Mouse (Mus musculus): ENCODE results near the gene Rapgef4.

The Rapgef4 gene

GRCm38 (mm10) chr2:72148647-72149046, 167.6 kb downstream of the Rapgef4 start:
- no peak for DNase-seq (ENCODE audit: low read depth, low spot score)

DNA sequence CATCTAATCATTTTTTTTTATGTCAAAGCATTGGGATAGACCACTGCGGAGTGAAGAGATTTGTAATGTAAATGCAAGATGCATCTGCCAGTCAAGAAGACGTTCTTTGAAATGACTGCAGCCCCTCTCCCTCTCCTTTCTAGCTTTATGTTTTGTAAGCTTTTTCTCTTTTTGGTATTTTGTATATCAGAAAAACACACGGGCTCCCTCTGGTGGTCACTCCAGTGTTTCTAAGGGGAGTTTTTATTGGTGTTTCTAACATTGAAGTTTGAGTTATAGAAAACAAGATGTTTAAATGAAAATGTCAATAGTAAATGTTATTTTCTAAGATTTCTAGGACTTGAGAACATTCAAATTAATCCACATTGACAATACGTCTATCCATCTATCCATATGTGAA, 168.0 kb downstream of the Rapgef4 start:
- peak; percentile 67 for DNase-seq (ENCODE audit: low read depth, low spot score)

DNA sequence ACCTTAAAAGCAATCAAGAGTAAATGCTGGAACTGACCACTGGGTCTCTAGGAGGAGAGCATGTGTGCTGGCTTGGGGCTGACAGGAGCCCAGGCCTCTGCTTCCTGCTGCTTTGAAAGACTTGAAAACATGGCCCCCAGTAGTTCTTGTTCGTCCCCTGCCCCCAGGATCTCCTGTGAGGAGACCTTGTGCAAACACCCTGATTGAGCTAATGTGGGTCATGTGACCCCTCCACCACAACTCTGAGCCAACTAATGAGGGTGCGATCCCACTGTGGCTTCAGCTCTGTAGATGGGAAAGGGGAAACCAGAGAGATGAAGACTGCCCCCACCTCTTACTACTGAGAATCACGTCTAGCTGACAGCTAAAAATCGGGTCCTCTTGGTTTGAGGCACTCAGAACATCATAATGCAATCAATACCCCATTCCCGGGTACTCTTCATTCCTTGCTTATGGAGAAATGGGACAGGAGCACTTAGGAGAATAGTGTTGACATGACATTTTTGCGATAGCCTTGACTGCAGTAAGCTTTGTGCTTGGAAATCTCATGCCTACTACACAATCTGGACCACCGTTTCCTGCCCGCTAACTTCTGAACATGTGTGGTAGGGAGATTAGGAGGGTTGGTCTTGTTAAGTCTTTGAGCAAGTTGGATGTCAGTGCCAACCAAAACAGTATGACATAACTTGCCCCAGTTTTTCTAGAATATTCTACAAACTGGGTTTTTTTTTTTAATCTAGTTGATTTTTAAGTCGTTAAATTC, 170.9 kb downstream of the Rapgef4 start:
- no peak for DNase-seq (ENCODE audit: low read depth, low spot score)

DNA sequence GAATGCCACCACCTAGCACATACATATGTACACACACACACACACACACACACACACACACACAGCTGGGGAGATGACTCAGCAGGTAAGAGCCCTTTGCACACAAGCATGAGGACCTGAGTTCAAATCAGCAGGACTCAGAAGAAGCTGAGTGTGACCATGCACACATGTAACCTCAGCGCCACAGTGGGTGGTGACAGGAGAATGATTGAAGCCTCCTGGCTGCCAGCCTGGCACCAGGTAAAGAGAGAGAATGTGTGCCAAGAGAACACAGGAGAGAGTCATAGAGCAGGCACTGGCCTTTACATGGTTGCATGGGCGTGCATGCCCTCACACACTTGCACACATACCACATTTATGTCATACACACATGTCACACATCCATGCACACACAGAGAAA, 171.7 kb downstream of the Rapgef4 start:
- no peak for DNase-seq (ENCODE audit: low read depth, low spot score)

- no peak for DNase-seq (ENCODE audit: low read depth, low spot score)
Observed at GRCm38 (mm10) chr2:72153851-72154250, 172.8 kb downstream of the Rapgef4 start.

- no peak for DNase-seq (ENCODE audit: low read depth, low spot score)
Observed at GRCm38 (mm10) chr2:72155102-72155773, 174.2 kb downstream of the Rapgef4 start.

- DNase-seq (ENCODE audit: low read depth, low spot score), result no peak
Observed at GRCm38 (mm10) chr2:72156484-72156883, 175.4 kb downstream of the Rapgef4 start.

- DNase-seq (ENCODE audit: low read depth, low spot score), result peak; percentile 21
Observed at GRCm38 (mm10) chr2:72157561-72157960, 176.5 kb downstream of the Rapgef4 start.

- no peak for DNase-seq (ENCODE audit: low read depth, low spot score)
Observed at GRCm38 (mm10) chr2:72158045-72158444, 177.0 kb downstream of the Rapgef4 start.

DNA sequence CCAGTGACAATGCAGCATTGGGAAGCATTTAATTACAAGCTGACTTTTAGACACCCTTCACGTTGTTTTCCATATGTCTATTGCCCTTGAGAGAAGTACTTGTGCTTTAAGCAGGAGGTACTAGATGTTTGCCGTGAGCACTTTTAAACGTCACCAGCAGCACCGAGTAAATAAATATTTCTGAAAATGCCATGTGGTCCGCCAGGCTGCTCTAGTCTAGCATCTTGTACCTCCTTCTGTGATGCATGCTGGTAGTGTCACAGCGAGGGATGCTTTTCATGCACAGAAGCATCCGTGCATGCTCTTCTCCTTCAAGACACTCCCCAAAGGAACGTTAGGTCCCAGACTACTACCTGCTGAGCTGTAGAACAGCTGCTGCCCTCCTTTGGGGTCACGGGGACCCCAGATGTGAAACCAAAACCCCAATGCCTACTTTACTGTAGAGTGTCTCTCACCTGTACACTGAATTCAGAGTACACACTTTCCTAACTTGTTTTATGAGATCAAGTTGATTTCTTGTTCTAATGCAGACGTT, 177.7 kb downstream of the Rapgef4 start:
- no peak for DNase-seq (ENCODE audit: low read depth, low spot score)

DNA sequence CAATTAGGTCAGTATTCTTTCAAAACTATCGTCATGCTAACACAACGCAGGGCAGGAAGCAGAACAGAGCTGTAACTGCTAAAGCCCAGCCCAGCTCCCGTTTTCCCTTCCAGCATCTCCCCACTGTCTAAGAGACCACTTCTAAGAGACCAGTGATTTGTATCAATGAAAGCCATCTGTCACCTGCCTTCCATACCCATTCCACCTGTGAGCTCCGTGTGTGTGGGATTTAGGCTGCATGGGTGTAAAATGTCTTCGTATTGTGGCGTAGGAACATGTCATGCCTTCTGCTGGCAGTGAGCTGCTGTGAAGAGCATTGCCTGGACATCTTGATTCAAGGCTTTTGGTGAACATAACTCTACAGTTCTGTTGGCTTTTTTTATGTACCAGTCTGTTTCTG, 178.2 kb downstream of the Rapgef4 start:
- DNase-seq (ENCODE audit: low read depth, low spot score), result no peak

DNA sequence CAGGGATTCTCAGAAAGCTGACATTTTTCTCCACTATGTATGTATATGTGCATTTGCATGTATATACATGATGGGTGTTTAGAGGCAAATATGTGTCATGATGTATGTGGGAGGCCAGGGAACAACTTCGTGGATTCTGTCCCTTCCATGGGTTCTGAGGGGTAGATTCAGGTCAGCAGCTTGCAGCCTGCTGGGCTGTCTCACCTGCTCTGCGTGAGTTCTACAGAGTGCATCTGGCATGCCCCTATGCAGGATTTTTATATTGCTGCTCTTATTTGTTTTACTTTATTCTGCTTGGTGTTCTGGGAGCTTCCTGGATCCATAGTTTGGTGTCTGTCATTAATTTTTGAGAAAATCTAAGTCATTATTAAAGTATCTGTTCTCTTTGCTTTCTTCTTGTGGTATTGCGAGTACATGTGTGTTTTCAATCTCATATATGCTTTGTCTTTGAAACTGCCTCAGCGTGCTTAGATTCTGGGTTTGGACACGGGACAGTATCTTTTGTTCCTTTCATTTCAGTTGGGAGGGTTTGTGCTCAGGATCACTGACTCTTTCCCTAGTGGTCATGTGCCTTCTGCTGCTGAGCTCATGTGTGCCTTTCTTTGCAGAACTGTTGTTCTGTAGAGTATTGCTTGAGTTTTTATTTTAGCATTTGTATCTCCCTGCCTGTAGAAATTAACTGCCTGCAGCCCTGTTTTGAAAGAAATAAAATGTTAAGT, 184.3 kb downstream of the Rapgef4 start:
- DNase-seq (ENCODE audit: low read depth, low spot score), result no peak

DNA sequence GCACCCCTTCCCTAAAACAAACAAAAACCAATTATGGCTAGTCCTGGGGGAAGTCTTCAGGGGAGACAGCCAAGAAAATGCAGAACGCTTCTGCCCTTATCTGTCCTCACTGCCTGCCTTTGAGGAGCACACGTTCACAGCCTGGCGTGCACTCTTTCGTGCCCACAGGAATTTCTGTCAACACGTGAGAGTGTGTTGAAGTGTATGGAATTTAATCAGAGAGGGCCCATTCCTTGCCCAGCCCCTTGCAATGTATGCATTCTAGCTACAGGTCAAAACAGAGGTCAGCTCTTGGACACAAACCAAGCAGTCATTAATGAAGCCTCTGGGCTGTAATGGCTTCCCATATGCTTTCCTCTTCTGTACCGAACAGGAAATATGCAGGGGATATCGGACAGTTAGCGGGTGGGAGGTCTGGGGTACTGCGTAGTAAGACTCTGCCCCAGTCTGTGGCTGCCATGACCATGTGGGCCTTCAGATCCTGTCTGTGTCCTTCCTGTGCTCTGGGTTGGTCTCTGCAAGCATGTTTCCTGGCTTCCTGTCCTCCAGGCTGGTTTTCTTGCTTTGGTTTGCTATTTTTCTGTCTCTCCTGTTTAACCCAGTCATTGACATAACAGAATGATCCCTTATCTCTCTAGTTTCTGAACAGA, 188.5 kb downstream of the Rapgef4 start:
- peak; percentile 34 for DNase-seq (ENCODE audit: low read depth, low spot score)

- peak; percentile 90 for DNase-seq (ENCODE audit: low read depth, low spot score)
Observed at GRCm38 (mm10) chr2:72170546-72170945, 189.5 kb downstream of the Rapgef4 start.

DNA sequence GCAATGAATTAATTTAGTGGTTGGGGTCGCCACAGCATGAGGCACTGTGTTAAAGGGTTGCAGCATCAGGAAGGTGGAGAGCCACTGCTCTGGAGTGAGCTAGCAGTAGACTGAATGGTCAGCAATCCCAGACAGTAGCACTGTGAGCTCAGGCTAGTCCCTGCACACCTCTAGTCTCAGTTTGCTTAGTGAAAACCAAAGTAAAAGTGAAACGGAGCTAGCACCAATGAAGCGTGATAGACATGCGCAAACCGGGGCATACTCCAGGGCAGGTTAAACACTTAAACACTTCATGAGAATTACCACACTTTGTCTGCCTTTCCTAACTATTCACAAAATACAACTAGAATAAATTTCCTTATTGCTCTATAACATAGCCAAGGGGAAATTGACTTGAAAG, 190.2 kb downstream of the Rapgef4 start:
- peak; percentile 59 for DNase-seq (ENCODE audit: low read depth, low spot score)

- no peak for DNase-seq (ENCODE audit: low read depth, low spot score)
Observed at GRCm38 (mm10) chr2:72173010-72173409, 192.0 kb downstream of the Rapgef4 start.

DNA sequence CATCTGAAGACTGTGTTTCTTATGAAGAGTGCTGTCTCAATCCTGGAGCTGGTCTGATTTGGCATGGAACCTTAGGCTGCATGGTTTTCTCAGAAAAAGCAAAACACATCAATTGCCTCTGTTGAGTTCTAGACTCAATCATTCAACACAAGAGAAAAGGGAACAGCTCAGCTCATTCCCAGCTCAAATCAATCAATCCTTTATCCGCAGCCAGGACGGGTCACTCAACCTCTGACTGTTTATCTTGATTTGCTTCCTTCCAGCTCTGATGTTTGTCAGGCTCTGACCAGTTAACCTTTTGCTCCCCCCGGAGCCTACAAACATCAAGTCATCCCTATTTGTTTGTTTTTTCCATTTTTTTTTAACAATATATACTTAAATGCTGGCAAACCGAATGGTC, 192.8 kb downstream of the Rapgef4 start:
- no peak for DNase-seq (ENCODE audit: low read depth, low spot score)

- DNase-seq (ENCODE audit: low read depth, low spot score), result no peak
Observed at GRCm38 (mm10) chr2:72175536-72175935, 194.5 kb downstream of the Rapgef4 start.

DNA sequence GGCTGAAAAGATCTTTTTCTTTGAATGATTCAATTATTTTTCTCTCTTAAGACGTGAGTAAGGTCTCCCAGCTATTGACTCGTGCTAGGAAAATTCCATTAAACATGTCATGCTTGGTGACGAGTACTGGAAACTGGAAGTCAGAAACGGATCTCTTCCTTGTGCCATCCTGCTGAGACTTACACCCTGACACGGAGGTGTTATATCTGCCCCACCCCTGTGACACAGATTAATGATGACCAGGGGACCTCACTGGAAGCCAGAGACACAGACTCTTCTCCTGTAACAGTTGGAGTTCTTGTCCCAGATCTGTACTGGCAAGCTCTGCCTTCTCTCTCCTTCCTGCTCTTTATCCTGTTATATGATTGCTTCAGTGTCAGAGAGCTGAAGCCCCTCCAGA, 194.9 kb downstream of the Rapgef4 start:
- DNase-seq (ENCODE audit: low read depth, low spot score), result no peak

- DNase-seq (ENCODE audit: low read depth, low spot score), result no peak
Observed at GRCm38 (mm10) chr2:72177214-72178023, 196.4 kb downstream of the Rapgef4 start.

DNA sequence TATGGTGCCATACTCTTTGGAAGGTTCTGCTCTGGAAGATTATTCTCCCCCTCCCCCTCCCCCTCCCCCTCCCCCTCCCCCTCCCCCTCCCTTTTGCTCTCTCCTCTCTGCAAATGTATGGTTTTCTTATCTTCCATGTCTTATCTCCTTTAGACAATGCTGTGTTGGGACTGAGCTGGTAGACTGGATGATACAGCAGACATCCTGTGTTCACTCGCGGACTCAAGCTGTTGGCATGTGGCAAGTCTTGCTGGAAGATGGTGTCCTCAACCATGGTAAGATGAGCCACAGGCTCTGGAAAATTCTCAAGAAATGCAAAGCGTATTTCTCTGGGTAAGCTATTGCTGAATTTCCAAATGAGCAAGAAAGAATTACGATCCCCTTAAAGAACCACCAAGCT, 197.0 kb downstream of the Rapgef4 start:
- no peak for DNase-seq (ENCODE audit: low read depth, low spot score)

Measured in CD4-positive helper T cell, adult 2 months (primary cell).